12 mouse cellular contexts compared by ENCODE assay signal in genomic region chr13:96925991-96926725, GRCm38 (mm10). TPM values are rescaled to one million over a fixed set of nuclear protein-coding genes. Genes with fewer than 3 reads are reported as not detected.
DNase-seq lines count a peak whose midpoint lies in the region; ATAC-seq and TF ChIP-seq lines count a peak whose summit lies in the region.
"Had no signal": no experiment of that assay in that cellular context is flagged by ENCODE, and none has a peak within 500 bp of the region (broad histone marks: within the 10 kb centered on the region; RNA-seq: fewer than 3 reads in every experiment).

No protein-coding gene starts in this region.

- H3K9me3 ChIP-seq in embryonic facial prominence, embryonic 15.5 days (replicated peaks), result no peaks in the 10 kb centered on the region
- no peaks in the 10 kb centered on the region for H3K9me3 ChIP-seq in limb, embryonic 10.5 days (replicated peaks)
- no peaks in the 10 kb centered on the region for H3K9me3 ChIP-seq in stomach, embryonic 15.5 days
- no peaks in the 10 kb centered on the region for H3K9me3 ChIP-seq in forebrain, embryonic 12.5 days

- WGBS in embryonic facial prominence, embryonic 15.5 days, result 42% methylated on average over 10 of the region's 10 CpGs
- WGBS in limb, embryonic 10.5 days, result 27% methylated on average over 10 of the region's 10 CpGs
- 52% methylated on average over 10 of the region's 10 CpGs for WGBS in stomach, embryonic 15.5 days
- 41% methylated on average over 10 of the region's 10 CpGs for WGBS in forebrain, embryonic 12.5 days

- H3K9ac ChIP-seq in embryonic facial prominence, embryonic 15.5 days, result no peak overlapping the region
- H3K9ac ChIP-seq in stomach, embryonic 15.5 days, result no peak overlapping the region
- H3K9ac ChIP-seq in forebrain, embryonic 12.5 days, result no peak overlapping the region

- 0 out of 2 replicates have a peak, but pooled peaks cover 5% of the 10 kb centered on the region for H3K4me1 ChIP-seq in embryonic facial prominence, embryonic 15.5 days
- peaks cover 45% of the 10 kb centered on the region for H3K4me1 ChIP-seq in limb, embryonic 10.5 days
- H3K4me1 ChIP-seq in stomach, embryonic 15.5 days, result 0 out of 2 replicates have a peak, but pooled peaks cover 9% of the 10 kb centered on the region
- H3K4me1 ChIP-seq in forebrain, embryonic 12.5 days, result peaks cover 22% of the 10 kb centered on the region

- H3K27ac ChIP-seq in left cerebral cortex, adult 2 months, result peak overlapping the region; percentile 87
- no peak overlapping the region for H3K27ac ChIP-seq in embryonic facial prominence, embryonic 15.5 days (replicated peaks)
- H3K27ac ChIP-seq in limb, embryonic 10.5 days, result no peak overlapping the region
- H3K27ac ChIP-seq in stomach, embryonic 15.5 days, result no peak overlapping the region
- no peak overlapping the region for H3K27ac ChIP-seq in forebrain, embryonic 12.5 days

- no peak for TF ChIP-seq CTCF in left cerebral cortex, adult 2 months (IDR thresholded peaks at IDR 0.05)

- H3K4me2 ChIP-seq in embryonic facial prominence, embryonic 15.5 days (replicated peaks), result peak overlapping the region; percentile 99
- peak overlapping the region; percentile 96; the same call in 1 of the 2 replicates for H3K4me2 ChIP-seq in stomach, embryonic 15.5 days
- H3K4me2 ChIP-seq in forebrain, embryonic 12.5 days, result no peak overlapping the region

- no peak for DNase-seq in left cerebral cortex, adult 2 months (ENCODE audit: extremely low spot score in 1 of 2, low spot score in 2 of 2)
- DNase-seq in left cerebral cortex, adult 11 months (ENCODE audit: low spot score), result no peak
- peak; percentile 37 for DNase-seq in limb, embryonic 10.5 days (ENCODE audit: low spot score)
- DNase-seq in layer of hippocampus, adult 18-20 months (ENCODE audit: low spot score in 2 of 2), result no peak
- DNase-seq: kidney, postnatal 14 days; thymus, postnatal 4 days had no signal

- H3K4me3 ChIP-seq in left cerebral cortex, adult 2 months, result peak overlapping the region; percentile 83
- H3K4me3 ChIP-seq in embryonic facial prominence, embryonic 15.5 days (replicated peaks), result 0 out of 2 replicates have a peak overlapping the region, but pooled peaks have one; percentile 72
- H3K4me3 ChIP-seq in limb, embryonic 10.5 days, result peak overlapping the region; percentile 81; the same call in 1 of the 2 replicates
- H3K4me3 ChIP-seq in stomach, embryonic 15.5 days (replicated peaks), result peak overlapping the region; percentile 66; the same call in 1 of the 2 replicates
- no peak overlapping the region for H3K4me3 ChIP-seq in forebrain, embryonic 12.5 days (replicated peaks)

- H3K36me3 ChIP-seq in embryonic facial prominence, embryonic 15.5 days, result no peaks in the 10 kb centered on the region
- H3K36me3 ChIP-seq in limb, embryonic 10.5 days, result no peaks in the 10 kb centered on the region
- no peaks in the 10 kb centered on the region for H3K36me3 ChIP-seq in stomach, embryonic 15.5 days
- H3K36me3 ChIP-seq in forebrain, embryonic 12.5 days (replicated peaks), result no peaks in the 10 kb centered on the region

- peaks cover 22% of the 10 kb centered on the region for H3K27me3 ChIP-seq in embryonic facial prominence, embryonic 15.5 days
- peaks cover 40% of the 10 kb centered on the region for H3K27me3 ChIP-seq in limb, embryonic 10.5 days (ENCODE audit: low read depth, poor library complexity, severe bottlenecking)
- H3K27me3 ChIP-seq in stomach, embryonic 15.5 days (replicated peaks), result peaks cover 10% of the 10 kb centered on the region
- peaks cover 35% of the 10 kb centered on the region for H3K27me3 ChIP-seq in forebrain, embryonic 12.5 days

- no peak for ATAC-seq in embryonic facial prominence, embryonic 15.5 days (ENCODE audit: insufficient number of reproducible peaks, low FRiP score, low TSS enrichment, low read depth)
- no peak for ATAC-seq in stomach, embryonic 15.5 days (ENCODE audit: insufficient read depth, low FRiP score, low read depth)
- no peak for ATAC-seq in forebrain, embryonic 12.5 days (ENCODE audit: low FRiP score)
- ATAC-seq: lung, postnatal 0 days; Patski had no signal

- intact Hi-C loops in left cerebral cortex, adult 2 months (cut with DNase I), result loop anchor here (5.0 kb wide), 1 partner anchor 146 kb away; no protein-coding TSS in a partner anchor

RNA-seq across cellular contexts. Expression of gene Gcnt4, which starts 1.7 kb away (rescaled TPM):
- total RNA-seq in left cerebral cortex, adult 2 months (2021), result 10 to 100 TPM in 1 of 2 experiments, 1 to 10 TPM in 1; 9.9 to 15.1 TPM
- 0.41 and 0.53 TPM in 2 replicates for polyA plus RNA-seq in embryonic facial prominence, embryonic 15.5 days (2015; fragmentation: Nextera tagmentation; extraction: Ambion mirVana)
- 0.41 and 0.68 TPM in 2 replicates for polyA plus RNA-seq in limb, embryonic 10.5 days (2016; fragmentation: Nextera tagmentation; extraction: Ambion mirVana)
- polyA plus RNA-seq in stomach, embryonic 15.5 days (2015; fragmentation: Nextera tagmentation; extraction: Ambion mirVana), result 1.5 and 2.0 TPM in 2 replicates
- 1 to 10 TPM; 2.4 to 2.9 TPM for total RNA-seq in layer of hippocampus, adult 18-20 months (2021)
- polyA plus RNA-seq in forebrain, embryonic 12.5 days (2016; fragmentation: Nextera tagmentation; extraction: Ambion mirVana), result 0.05 and 0.08 TPM in 2 replicates
- total RNA-seq: monocyte, adult 5-6 weeks had no signal
